Mouse (Mus musculus) liver, adult (tissue): Measurements from ENCODE around the gene Olfr1208.

Source experiments
- GATA4 ChIP-seq: IDR thresholded peaks from 2 replicates; pipeline ENCODE4 v1.6.1; 2014; ENCODE audit warnings: mild to moderate bottlenecking, low read length; ENCODE audit not compliant: insufficient replicate concordance

The Olfr1208 gene

DNA sequence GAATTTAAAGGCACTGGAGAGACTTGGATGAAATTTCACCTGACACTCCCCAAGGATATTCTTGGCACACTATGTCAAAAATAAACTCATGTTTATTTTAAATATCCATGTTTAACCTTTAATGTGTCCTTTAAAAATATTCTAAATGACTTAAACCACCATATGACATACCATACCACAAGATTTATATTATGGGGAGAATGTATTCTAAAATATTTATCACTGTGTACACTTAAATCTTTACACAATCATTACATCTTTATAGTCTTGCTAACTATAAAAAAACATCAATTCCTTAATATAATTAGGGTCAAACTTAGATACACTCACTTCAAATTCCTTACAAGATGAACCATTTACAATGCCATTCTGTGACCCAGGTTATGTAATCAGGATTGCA, at the start of gene Olfr1208:
Olfr1208 (minus strand) TSS at position 101 of the 400 bp plus-strand sequence.
- no peak for TF ChIP-seq GATA4

DNA sequence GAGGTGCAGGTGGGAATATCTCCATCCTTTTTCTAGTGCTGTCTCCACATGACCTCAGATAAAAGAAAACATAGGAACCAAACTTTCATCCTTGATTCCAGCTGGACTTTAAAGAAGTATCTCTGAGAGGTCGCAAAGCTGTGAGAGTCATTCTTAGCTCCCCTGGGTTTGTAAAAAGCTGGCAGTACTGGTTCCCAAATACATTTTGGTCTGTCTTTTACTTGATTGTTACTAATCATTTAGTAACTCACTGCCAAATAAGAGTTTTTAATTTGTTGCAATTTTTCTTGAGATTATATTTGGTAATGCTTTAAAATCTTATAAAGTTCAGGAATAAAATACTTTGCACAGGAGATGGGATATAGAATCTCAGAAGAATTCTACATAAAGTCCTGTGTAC, 35.9 kb upstream of the Olfr1208 start, which contains the start of gene Olfr1211:
Olfr1211 (minus strand) TSS at position 101 of the 400 bp plus-strand sequence.
- no peak for TF ChIP-seq GATA4

- TF ChIP-seq GATA4, result no peak
These were observed 12.9 kb upstream of the Olfr1208 start, which contains the start of gene Olfr1209 for GRCm38 (mm10) chr2:88915057-88915456. TSS of gene Olfr1209 (minus strand) at chr2:88915157.

DNA sequence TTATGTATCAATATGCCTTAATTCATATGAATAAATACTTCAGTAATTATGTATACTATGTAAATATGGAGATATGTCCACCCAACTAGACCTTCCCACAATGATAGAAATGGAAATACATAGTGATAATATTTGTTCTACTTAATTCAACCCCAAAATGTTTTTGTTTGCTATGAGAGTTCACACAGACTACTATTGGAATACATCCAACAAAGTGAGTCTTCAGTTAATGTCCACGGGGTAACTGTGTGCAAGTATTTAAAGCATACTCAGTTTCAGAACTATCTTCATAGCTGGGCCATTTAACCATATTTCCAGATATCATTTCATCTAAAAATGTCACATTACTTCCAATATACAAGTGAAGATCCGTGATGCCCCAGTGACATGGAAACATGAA, 39.2 kb downstream of the Olfr1208 start, which contains the start of gene Olfr1206:
Olfr1206 (plus strand) TSS at position 301 of the 400 bp plus-strand sequence.
- no peak for TF ChIP-seq GATA4

DNA sequence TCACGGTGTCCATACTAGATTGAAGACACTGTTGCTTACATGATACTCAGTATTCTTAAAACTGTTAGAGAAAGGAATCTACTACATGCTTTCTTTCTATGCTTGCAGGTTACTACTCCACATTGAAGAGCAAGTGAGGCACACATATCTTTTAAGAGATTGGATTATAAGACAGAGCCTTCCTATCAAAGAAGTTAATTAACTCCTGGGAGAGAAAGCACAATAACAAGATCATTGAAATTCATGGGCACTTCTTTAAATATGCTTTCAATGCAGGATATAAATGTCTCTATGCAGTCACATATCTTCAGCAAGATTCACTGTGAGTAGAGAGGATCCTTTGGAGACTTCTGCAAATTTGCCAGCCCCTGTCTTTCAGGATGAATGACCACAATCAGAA, 53.1 kb downstream of the Olfr1208 start, which contains the start of gene Olfr1204:
Olfr1204 (plus strand) TSS at position 301 of the 400 bp plus-strand sequence.
- no peak for TF ChIP-seq GATA4
